Mouse (Mus musculus): ENCODE data around the gene Sf3b4. TPM values are rescaled to one million over a fixed set of nuclear protein-coding genes. Genes with fewer than 3 reads are reported as not detected.
A peak's percentile ranks its signal among the peaks of the same experiment; 100 is the strongest.

Gene Sf3b4
- 71.2 and 96.8 TPM in 2 replicates for polyA plus RNA-seq (2015; fragmentation: Nextera tagmentation; extraction: Ambion mirVana)

- peak; percentile 92 for ATAC-seq (replicated peaks; ENCODE audit: insufficient number of reproducible peaks, insufficient read depth, low FRiP score, low read depth)
- Histone ChIP-seq H3K27me3 (no peaks in the 10 kb centered on the region), H3K4me1 (replicated peaks) (peaks cover 37% of the 10 kb centered on the region), H3K9me3 (replicated peaks) (no peaks in the 10 kb centered on the region), H3K4me2 (peak within 1 kb of the TSS; percentile 90), H3K9ac (peak within 1 kb of the TSS; percentile 80), H3K4me3 (peak within 1 kb of the TSS; percentile 79), H3K27ac (peak within 1 kb of the TSS; percentile 98), H3K36me3 (peaks cover 30% of the 10 kb centered on the region)
- under 1% methylated on average over 56 of the region's 58 CpGs for WGBS
These were observed at the start of gene Sf3b4 for GRCm38 (mm10) chr3:96172197-96173178. Gene Sf3b4 (plus strand): TSS chr3:96172332.

- H3K9ac ChIP-seq: no peak overlapping the region
- 81% methylated on average over 5 of the region's 5 CpGs for WGBS
- no peak for ATAC-seq (replicated peaks; ENCODE audit: insufficient number of reproducible peaks, insufficient read depth, low FRiP score, low read depth)
- no peak overlapping the region for H3K4me3 ChIP-seq
- H3K27me3 ChIP-seq: no peaks in the 10 kb centered on the region
- H3K4me1 ChIP-seq (replicated peaks): peaks cover 8% of the 10 kb centered on the region
- no peaks in the 10 kb centered on the region for H3K9me3 ChIP-seq (replicated peaks)
- no peak overlapping the region for H3K27ac ChIP-seq
- no peaks in the 10 kb centered on the region for H3K36me3 ChIP-seq
- H3K4me2 ChIP-seq: no peak overlapping the region
These were observed 47.9 kb upstream of the Sf3b4 start for GRCm38 (mm10) chr3:96124235-96124634.

- Histone ChIP-seq H3K4me3 (no peak overlapping the region), H3K9me3 (replicated peaks) (no peaks in the 10 kb centered on the region), H3K36me3 (no peaks in the 10 kb centered on the region), H3K9ac (no peak overlapping the region), H3K4me2 (no peak overlapping the region), H3K27ac (peak overlapping the region; percentile 29; the same call in 1 of the 2 replicates), H3K4me1 (replicated peaks) (peaks cover 22% of the 10 kb centered on the region), H3K27me3 (no peaks in the 10 kb centered on the region)
- no peak for ATAC-seq (replicated peaks; ENCODE audit: insufficient number of reproducible peaks, insufficient read depth, low FRiP score, low read depth)
These were observed 44.0 kb upstream of the Sf3b4 start for GRCm38 (mm10) chr3:96128128-96128527.

- Histone ChIP-seq H3K4me3 (no peak overlapping the region), H3K27me3 (no peaks in the 10 kb centered on the region), H3K4me1 (replicated peaks) (peaks cover 36% of the 10 kb centered on the region), H3K9me3 (replicated peaks) (no peaks in the 10 kb centered on the region), H3K9ac (no peak overlapping the region), H3K27ac (no peak overlapping the region), H3K4me2 (no peak overlapping the region), H3K36me3 (peaks cover 9% of the 10 kb centered on the region)
- no peak for ATAC-seq (replicated peaks; ENCODE audit: insufficient number of reproducible peaks, insufficient read depth, low FRiP score, low read depth)
- 71% methylated on average over 3 of the region's 3 CpGs for WGBS
These were observed 39.7 kb upstream of the Sf3b4 start for GRCm38 (mm10) chr3:96132478-96132877.

GRCm38 (mm10) chr3:96133327-96133905, 38.7 kb upstream of the Sf3b4 start:
- no peaks in the 10 kb centered on the region for H3K9me3 ChIP-seq (replicated peaks)
- H3K27ac ChIP-seq: 0 out of 2 replicates have a peak overlapping the region, but pooled peaks have one; percentile 24
- no peak overlapping the region for H3K9ac ChIP-seq
- peaks cover 33% of the 10 kb centered on the region for H3K4me1 ChIP-seq (replicated peaks)
- H3K4me3 ChIP-seq: no peak overlapping the region
- no peak for ATAC-seq (replicated peaks; ENCODE audit: insufficient number of reproducible peaks, insufficient read depth, low FRiP score, low read depth)
- H3K27me3 ChIP-seq: no peaks in the 10 kb centered on the region
- peaks cover 16% of the 10 kb centered on the region for H3K36me3 ChIP-seq
- 53% methylated on average over 11 of the region's 11 CpGs for WGBS
- no peak overlapping the region for H3K4me2 ChIP-seq

- peaks cover 21% of the 10 kb centered on the region for H3K4me1 ChIP-seq (replicated peaks)
- H3K27me3 ChIP-seq: no peaks in the 10 kb centered on the region
- H3K9me3 ChIP-seq (replicated peaks): no peaks in the 10 kb centered on the region
- 45% methylated on average over 3 of the region's 3 CpGs for WGBS
- H3K9ac ChIP-seq: no peak overlapping the region
- no peak overlapping the region for H3K27ac ChIP-seq
- H3K36me3 ChIP-seq: peaks cover 21% of the 10 kb centered on the region
- no peak overlapping the region for H3K4me2 ChIP-seq
- H3K4me3 ChIP-seq: no peak overlapping the region
- no peak for ATAC-seq (replicated peaks; ENCODE audit: insufficient number of reproducible peaks, insufficient read depth, low FRiP score, low read depth)
These were observed 37.1 kb upstream of the Sf3b4 start for GRCm38 (mm10) chr3:96135011-96135410.

GRCm38 (mm10) chr3:96147950-96148349, 24.2 kb upstream of the Sf3b4 start:
- Histone ChIP-seq H3K4me3 (no peak overlapping the region), H3K27me3 (no peaks in the 10 kb centered on the region), H3K9ac (no peak overlapping the region), H3K4me1 (replicated peaks) (0 out of 2 replicates have a peak, but pooled peaks cover 2% of the 10 kb centered on the region), H3K27ac (no peak overlapping the region), H3K4me2 (no peak overlapping the region), H3K9me3 (replicated peaks) (no peaks in the 10 kb centered on the region), H3K36me3 (peaks cover 48% of the 10 kb centered on the region)
- no peak for ATAC-seq (replicated peaks; ENCODE audit: insufficient number of reproducible peaks, insufficient read depth, low FRiP score, low read depth)
- 10% methylated on average over 5 of the region's 5 CpGs for WGBS

- H3K4me3 ChIP-seq: no peak overlapping the region
- ATAC-seq (replicated peaks; ENCODE audit: insufficient number of reproducible peaks, insufficient read depth, low FRiP score, low read depth): no peak
- no peaks in the 10 kb centered on the region for H3K9me3 ChIP-seq (replicated peaks)
- peaks cover 58% of the 10 kb centered on the region for H3K36me3 ChIP-seq
- H3K4me2 ChIP-seq: no peak overlapping the region
- H3K4me1 ChIP-seq (replicated peaks): 0 out of 2 replicates have a peak, but pooled peaks cover 2% of the 10 kb centered on the region
- no peak overlapping the region for H3K27ac ChIP-seq
- H3K9ac ChIP-seq: no peak overlapping the region
- no peaks in the 10 kb centered on the region for H3K27me3 ChIP-seq
- 83% methylated on average over 7 of the region's 7 CpGs for WGBS
These were observed 20.3 kb upstream of the Sf3b4 start for GRCm38 (mm10) chr3:96151836-96152235.

- Histone ChIP-seq H3K4me1 (replicated peaks) (0 out of 2 replicates have a peak, but pooled peaks cover 2% of the 10 kb centered on the region), H3K27ac (no peak overlapping the region), H3K36me3 (peaks cover 58% of the 10 kb centered on the region), H3K4me3 (no peak overlapping the region), H3K9me3 (replicated peaks) (no peaks in the 10 kb centered on the region), H3K27me3 (no peaks in the 10 kb centered on the region), H3K4me2 (no peak overlapping the region), H3K9ac (no peak overlapping the region)
- 97% methylated on average over 5 of the region's 5 CpGs for WGBS
- ATAC-seq (replicated peaks; ENCODE audit: insufficient number of reproducible peaks, insufficient read depth, low FRiP score, low read depth): no peak
These were observed 19.5 kb upstream of the Sf3b4 start for GRCm38 (mm10) chr3:96152611-96153010.

GRCm38 (mm10) chr3:96155501-96155900, 16.6 kb upstream of the Sf3b4 start:
- 81% methylated on average over 8 of the region's 8 CpGs for WGBS
- ATAC-seq (replicated peaks; ENCODE audit: insufficient number of reproducible peaks, insufficient read depth, low FRiP score, low read depth): no peak
- Histone ChIP-seq H3K9ac (no peak overlapping the region), H3K4me1 (replicated peaks) (peaks cover 12% of the 10 kb centered on the region), H3K9me3 (replicated peaks) (no peaks in the 10 kb centered on the region), H3K36me3 (peaks cover 58% of the 10 kb centered on the region), H3K27ac (no peak overlapping the region), H3K27me3 (no peaks in the 10 kb centered on the region), H3K4me3 (no peak overlapping the region), H3K4me2 (no peak overlapping the region)

GRCm38 (mm10) chr3:96159820-96160219, 12.3 kb upstream of the Sf3b4 start:
- Histone ChIP-seq H3K27me3 (no peaks in the 10 kb centered on the region), H3K4me2 (peak overlapping the region; percentile 95)

More at GRCm38 (mm10) chr3:96159820-96160219, 12.3 kb upstream of the Sf3b4 start:
- no peak for ATAC-seq (replicated peaks; ENCODE audit: insufficient number of reproducible peaks, insufficient read depth, low FRiP score, low read depth)
- no peaks in the 10 kb centered on the region for H3K9me3 ChIP-seq (replicated peaks)
- no peak overlapping the region for H3K9ac ChIP-seq
- peaks cover 32% of the 10 kb centered on the region for H3K4me1 ChIP-seq (replicated peaks)
- peak overlapping the region; percentile 56; the same call in 1 of the 2 replicates for H3K4me3 ChIP-seq
- WGBS: 64% methylated on average over 4 of the region's 4 CpGs
- peaks cover 16% of the 10 kb centered on the region for H3K36me3 ChIP-seq
- peak overlapping the region; percentile 84 for H3K27ac ChIP-seq
